Mouse (Mus musculus) liver, postnatal 0 days (tissue): Measurements from ENCODE around the gene Bcr.

Source experiments
- CTCF ChIP-seq: sonication (generic); IDR thresholded peaks from 2 replicates; pipeline ENCODE4 v1.5.1; 2016; ENCODE audit warnings: antibody characterized with exemption, low read depth
- EP300 ChIP-seq: IDR thresholded peaks from 2 replicates; pipeline ENCODE4 v1.6.1; 2016; ENCODE audit warnings: antibody characterized with exemption, low read depth, mild to moderate bottlenecking

- TF ChIP-seq CTCF, result no peak
- TF ChIP-seq EP300, result no peak
Measured at GRCm38 (mm10) chr10:75135518-75136162, 75.2 kb downstream of the Bcr start.
